Mouse (Mus musculus) monocyte, adult 5-6 weeks (primary cell): ENCODE measurements around the gene Polr2i. TPM values are rescaled to one million over a fixed set of nuclear protein-coding genes. Genes with fewer than 3 reads are reported as not detected.
"Not testable (repeated sequence)": the region's sequence is repeated elsewhere in the genome, so short reads cannot be mapped to it uniquely, and the experiment has no call there.

Experiments
- ATAC-seq: fragments of 153-309, 156-312 bp; replicated peaks from 2 replicates; pipeline ENCODE4 v1.8.0; 2017; ENCODE audit warnings: mild to moderate bottlenecking; ENCODE audit not compliant: low TSS enrichment, insufficient number of reproducible peaks, severe bottlenecking, poor library complexity, low FRiP score
- total RNA-seq: library from RNA; stranded (forward); fragments of 200-1000, 200-491, 200-594 nt; gene quantifications from 3 replicates; pipeline ENCODE4 v1.2.3, GENCODE M21; 2017

Gene Polr2i
- total RNA-seq, 1 experiment from 2014 or later, result 29.5 TPM

- no peak for ATAC-seq
Measured at GRCm38 (mm10) chr7:30235625-30236024, 3.9 kb downstream of the Polr2i start, which contains the start of gene Ovol3. Ovol3 (minus strand) TSS chr7:30235725.

DNA sequence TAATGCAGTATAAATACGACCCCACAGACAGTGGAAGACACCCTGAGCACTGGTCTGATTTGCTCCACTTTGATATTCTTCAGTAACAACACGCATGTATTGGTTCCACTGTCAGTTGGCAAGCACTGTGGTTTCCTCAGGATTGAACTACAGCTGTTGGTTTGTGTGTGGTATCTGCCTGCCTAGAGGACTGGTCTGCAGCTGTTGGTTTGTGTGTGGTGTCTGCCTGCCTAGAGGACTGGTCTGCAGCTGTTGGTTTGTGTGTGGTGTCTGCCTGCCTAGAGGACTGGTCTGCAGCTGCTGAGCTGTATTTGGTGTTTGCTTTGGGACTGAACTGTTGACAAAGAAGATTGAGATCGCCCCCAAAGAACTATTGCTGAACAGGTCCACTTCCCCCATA is 5.6 kb downstream of the Polr2i start:
- ATAC-seq, result not testable (repeated sequence)

DNA sequence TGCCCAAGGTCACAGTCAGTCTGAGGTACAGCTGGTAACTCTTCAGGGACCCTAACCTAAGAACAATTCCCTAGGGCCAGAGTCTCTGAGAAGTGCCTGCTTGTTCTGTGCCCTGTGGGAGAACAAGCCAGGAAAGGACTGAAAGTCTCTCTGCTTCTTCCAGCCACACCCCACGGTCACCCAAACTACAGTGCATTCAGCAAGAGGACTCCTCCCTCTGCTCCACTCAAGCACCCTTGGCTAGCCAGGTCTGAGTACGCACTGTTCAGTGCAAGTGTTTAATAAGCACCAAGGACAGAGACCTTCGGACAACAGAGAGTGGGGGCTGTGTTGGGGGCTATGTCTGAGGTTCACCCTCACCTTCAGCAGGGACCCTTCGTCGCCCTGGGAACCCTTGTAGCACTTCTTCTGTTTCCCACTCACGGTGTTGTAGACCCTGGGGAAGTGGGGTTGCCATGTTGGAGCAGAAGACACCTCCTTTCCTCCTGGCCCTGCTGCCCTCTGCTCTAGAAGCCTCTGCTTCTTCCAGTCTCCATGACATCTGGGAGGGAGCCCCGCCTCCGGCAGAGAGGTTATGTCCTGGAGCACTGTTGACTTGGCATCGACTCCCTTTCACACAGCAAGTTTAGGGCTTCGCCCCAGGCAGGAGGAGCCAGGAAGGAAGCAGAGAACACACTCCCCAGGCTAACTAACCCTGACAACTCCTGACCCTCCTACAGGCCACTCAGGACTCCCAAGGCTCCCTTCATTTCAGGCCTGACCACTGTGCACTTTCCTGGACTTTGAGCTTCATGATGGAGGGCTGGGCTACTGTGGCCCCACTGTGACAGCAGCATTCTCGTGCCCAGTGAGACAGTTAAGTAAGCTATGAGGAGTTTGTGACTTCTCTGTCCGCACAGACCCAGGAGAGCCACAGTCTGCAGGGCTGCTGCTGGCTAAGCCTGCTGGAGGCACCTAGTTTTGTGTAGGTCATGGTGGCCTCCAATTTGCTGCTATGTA is 20.5 kb downstream of the Polr2i start:
- ATAC-seq, result no peak

DNA sequence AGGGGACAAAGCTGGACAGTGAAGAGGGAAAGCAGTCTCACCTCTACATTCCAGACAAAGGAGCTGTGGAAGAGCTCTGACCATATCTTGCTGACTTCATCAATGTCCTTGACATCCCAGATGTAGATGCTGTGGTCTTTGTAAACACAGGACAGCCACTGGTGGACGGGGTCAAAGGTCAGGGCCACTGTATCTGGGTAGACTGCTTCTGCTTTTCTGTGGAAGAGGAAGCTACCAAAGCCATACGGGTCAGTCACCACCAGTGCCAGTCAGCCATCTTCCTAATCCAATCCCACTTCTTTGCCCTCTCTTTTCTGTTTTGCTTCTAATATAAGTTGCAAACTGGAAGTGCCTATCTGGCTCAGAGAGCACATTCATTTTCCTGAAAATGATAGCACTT is 33.3 kb downstream of the Polr2i start:
- peak; percentile 71 for ATAC-seq

DNA sequence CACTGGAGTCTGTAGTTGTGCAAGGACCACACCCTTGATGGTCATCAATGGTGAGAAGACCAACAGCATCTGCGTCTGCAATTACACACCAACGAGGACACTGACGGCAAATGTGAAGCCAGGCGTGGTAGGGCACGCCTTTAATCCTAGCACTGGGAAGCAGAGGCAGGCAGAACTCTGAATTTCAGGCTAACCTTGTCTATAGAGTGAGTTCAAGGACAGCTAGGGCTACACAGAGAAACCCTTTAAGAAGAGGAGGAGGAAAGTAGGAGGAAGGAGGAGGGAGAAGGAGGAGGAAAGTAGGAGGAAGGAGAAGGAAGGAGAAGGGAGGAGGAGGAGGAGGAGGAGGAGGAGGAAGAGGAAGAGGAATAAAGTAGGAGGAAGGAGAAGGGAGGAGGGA is 33.8 kb downstream of the Polr2i start:
- 0 out of 2 replicates have a peak, but pooled peaks have one; percentile 42 for ATAC-seq

DNA sequence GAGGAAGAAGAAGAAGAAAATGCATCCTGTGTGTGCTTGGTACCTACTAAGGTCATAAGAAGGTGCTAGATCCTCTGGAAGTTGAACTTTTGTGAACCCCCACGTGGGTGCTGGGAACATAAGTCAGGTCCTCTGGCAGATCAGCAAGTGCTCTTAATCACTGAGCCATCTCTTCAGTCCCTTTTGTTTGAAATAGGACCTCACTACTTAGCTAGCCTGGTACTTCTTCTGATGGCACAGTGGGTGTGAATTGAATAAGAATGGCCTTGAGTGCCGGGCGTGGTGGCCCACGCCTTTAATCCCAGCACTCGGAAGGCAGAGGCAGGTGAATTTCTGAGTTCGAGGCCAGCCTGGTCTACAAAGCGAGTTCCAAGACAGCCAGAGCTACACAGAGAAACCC is 34.2 kb downstream of the Polr2i start:
- ATAC-seq, result no peak

DNA sequence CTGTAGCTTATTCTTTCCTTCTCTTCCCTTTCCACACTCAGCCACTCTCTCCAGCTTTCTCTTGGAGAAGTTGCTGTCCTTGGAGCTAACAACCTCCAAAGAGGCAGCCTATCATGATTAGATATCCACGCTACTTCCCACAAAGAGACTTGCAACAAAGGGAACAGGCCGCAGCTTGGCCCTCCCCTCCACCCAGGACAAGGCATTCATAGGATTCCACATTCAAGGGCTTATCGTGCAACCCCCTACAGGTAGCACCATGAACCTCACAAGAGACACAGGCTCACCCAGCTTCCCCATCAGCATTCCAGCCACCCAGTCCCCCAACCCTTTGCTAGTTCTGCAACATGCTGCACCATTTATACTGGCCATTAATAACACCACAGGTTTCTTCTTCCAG is 35.0 kb downstream of the Polr2i start:
- ATAC-seq, result no peak

- no peak for ATAC-seq
Measured at GRCm38 (mm10) chr7:30269641-30270040, 37.9 kb downstream of the Polr2i start.

DNA sequence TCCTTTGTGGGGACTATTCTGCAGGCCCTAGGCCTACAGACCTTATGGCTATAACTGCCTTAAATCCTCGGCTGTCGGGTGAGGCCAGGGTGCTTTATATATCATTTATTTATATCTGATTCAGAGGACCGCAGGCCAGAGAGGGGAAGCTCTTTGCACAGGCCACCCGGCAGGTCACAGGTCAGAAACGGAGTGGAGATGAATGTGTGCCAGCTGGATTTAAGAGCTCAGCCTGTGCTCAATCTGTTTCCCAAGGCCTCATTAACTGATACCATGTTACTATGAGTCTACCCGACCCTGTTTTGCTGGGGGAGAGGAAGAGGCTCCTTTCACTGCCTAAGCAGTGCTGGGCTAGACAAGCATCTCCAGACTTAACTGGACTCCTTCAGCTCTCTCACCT is 42.6 kb downstream of the Polr2i start:
- no peak for ATAC-seq

GRCm38 (mm10) chr7:30278911-30279310 is 47.2 kb downstream of the Polr2i start:
- ATAC-seq, result no peak

GRCm38 (mm10) chr7:30279536-30279935 is 47.8 kb downstream of the Polr2i start:
- ATAC-seq, result no peak

DNA sequence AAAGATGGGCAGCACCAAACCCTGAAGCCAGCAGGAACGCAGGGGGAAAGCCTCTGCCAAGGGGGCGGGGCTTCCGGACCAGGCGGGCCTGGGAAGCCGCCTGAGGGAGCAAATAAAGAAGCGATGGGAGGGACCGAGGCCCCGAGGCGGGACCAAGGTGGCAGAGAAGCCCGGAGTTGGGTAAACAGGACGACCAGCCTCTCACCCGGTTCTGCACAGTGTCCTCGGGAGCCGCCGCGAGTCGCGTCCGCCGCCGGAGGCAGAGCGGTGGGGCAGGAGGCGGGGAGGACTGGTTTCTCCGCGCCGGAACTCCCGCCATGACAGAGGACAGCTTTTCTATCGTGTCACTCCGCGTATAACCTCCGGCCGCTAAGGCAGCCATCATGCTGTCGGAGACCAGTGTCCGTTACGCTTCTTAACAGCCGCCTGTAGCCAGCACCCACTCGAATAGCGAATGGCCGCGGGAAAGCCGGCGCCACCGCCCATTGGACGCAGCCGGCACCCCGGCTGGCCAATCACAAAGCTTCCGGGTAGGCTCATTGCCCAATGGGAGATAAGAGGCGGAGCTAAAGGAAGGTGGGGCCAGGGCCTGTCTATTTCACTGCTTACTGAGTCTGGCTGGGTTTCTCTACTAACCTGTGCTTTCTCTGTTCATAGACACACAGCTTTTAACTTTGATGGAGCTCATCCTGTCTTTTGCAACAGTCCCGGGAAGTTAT is 48.4 kb downstream of the Polr2i start, which contains the start of the genes Thap8 and Wdr62:
TSS of gene Thap8 (plus strand) at position 144 of the 719 bp plus-strand sequence.
TSS of gene Wdr62 (minus strand) at position 469 of the 719 bp plus-strand sequence.
- peak; percentile 95 for ATAC-seq

GRCm38 (mm10) chr7:30280670-30281138 is 49.0 kb downstream of the Polr2i start:
- ATAC-seq, result peak; percentile 80

GRCm38 (mm10) chr7:30281522-30281921 is 49.8 kb downstream of the Polr2i start:
- no peak for ATAC-seq

- ATAC-seq, result no peak
Measured at GRCm38 (mm10) chr7:30282740-30283139, 51.0 kb downstream of the Polr2i start.

Other genes starting within 250 kb of the Polr2i start
- gene Zfp568, start 248.0 kb upstream of the Polr2i start, total RNA-seq, result 25.8 to 32.8 TPM (median 32.4 TPM) in 3 replicates
- gene Zfp14, start 180.6 kb upstream of the Polr2i start, total RNA-seq, result 0.85 to 3.6 TPM (median 1.7 TPM) in 3 replicates
- gene Zfp82, start 159.0 kb upstream of the Polr2i start, total RNA-seq, result 3.8 to 9.1 TPM (median 4.3 TPM) in 3 replicates
- not detected in 3 replicates for gene Gm26920, start 141.5 kb upstream of the Polr2i start, total RNA-seq
- 0.43 to 3.1 TPM in 2 of 3 replicates, not detected in the other for gene Zfp566, start 141.4 kb upstream of the Polr2i start, total RNA-seq
- gene Zfp260, start 137.2 kb upstream of the Polr2i start, total RNA-seq, result 12.9 to 53.8 TPM (median 19.3 TPM) in 3 replicates
- 3.6 to 16.7 TPM (median 6.6 TPM) in 3 replicates for gene Zfp382, start 110.0 kb upstream of the Polr2i start, total RNA-seq
- gene Zfp146, start 62.2 kb upstream of the Polr2i start, total RNA-seq, result 26.9 to 47.7 TPM (median 40.3 TPM) in 3 replicates
- not detected in 3 replicates for gene Cox7a1, start 47.8 kb upstream of the Polr2i start, total RNA-seq
- 217 to 229 TPM (median 219 TPM) in 3 replicates for gene Capns1, start 33.1 kb upstream of the Polr2i start, total RNA-seq
- 32.7 to 60.7 TPM (median 37.0 TPM) in 3 replicates for gene Tbcb, start 324 bp downstream of the Polr2i start, total RNA-seq
- gene Ovol3, start 3.8 kb downstream of the Polr2i start, total RNA-seq, result not detected in 3 replicates
- 1.0 to 3.2 TPM in 2 of 3 replicates, not detected in the other for gene Thap8, start 48.1 kb downstream of the Polr2i start, total RNA-seq
- 1.3 to 4.7 TPM (median 3.0 TPM) in 3 replicates for gene Wdr62, start 48.5 kb downstream of the Polr2i start, total RNA-seq
- 2.2 TPM in 1 of 3 replicates, not detected in the others for gene Clip3, start 59.8 kb downstream of the Polr2i start, total RNA-seq
- 27.8 to 47.4 TPM (median 35.8 TPM) in 3 replicates for gene Alkbh6, start 76.8 kb downstream of the Polr2i start, total RNA-seq
- gene Syne4, start 82.9 kb downstream of the Polr2i start, total RNA-seq, result 3.0 TPM in 1 of 3 replicates, not detected in the others
- 2.2 to 10.7 TPM (median 8.0 TPM) in 3 replicates for gene E130208F15Rik, start 89.8 kb downstream of the Polr2i start, total RNA-seq
- 11.3 to 13.7 TPM (median 11.5 TPM) in 3 replicates for gene Sdhaf1, start 91.9 kb downstream of the Polr2i start, total RNA-seq
- not detected in 3 replicates for gene Lrfn3, start 130.8 kb downstream of the Polr2i start, total RNA-seq
- gene Tyrobp, start 181.8 kb downstream of the Polr2i start, total RNA-seq, result 1,651 to 1,754 TPM (median 1,724 TPM) in 3 replicates
- gene Hcst, start 187.9 kb downstream of the Polr2i start, total RNA-seq, result 44.2 to 97.2 TPM (median 67.5 TPM) in 3 replicates
- 25.9 to 48.3 TPM (median 34.1 TPM) in 3 replicates for gene Nfkbid, start 189.8 kb downstream of the Polr2i start, total RNA-seq
- gene Aplp1, start 213.6 kb downstream of the Polr2i start, total RNA-seq, result 0.68 TPM in 1 of 3 replicates, not detected in the others
- not detected in 3 replicates for gene Kirrel2, start 225.7 kb downstream of the Polr2i start, total RNA-seq
- gene Nphs1, start 226.4 kb downstream of the Polr2i start, total RNA-seq, result not detected in 3 replicates